Mouse (Mus musculus): ENCODE measurements around the gene Lix1l.

DNA sequence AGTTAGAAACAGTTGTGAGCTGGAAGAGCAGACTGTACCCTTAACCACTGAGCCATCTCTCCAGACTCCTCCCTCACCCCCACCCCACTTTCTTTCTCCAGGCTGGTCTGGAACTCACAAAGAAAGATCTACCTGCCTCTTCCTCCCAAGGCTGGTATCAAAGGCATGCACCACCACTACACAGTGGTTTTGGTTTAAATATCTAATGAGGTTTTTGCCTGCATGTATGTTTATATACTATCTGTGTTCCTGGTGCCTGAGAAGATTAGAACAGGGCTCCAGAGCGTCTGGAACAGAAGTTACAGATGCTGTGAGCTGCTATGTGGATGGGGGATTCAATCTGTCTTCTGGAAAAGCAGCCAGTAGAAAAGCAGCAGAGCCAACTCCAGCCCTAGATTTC, 33.1 kb downstream of the Lix1l start:
- TF ChIP-seq EP300 (IDR thresholded peaks at IDR 0.05; ENCODE audit: low read depth) (no peak), CTCF (IDR thresholded peaks at IDR 0.05; ENCODE audit: low read depth) (no peak)
